Mouse (Mus musculus) kidney, adult 2 months (tissue): ENCODE measurements at regions not wholly inside any gene's neighbourhood (a gene's known extent, or its start where the extent isn't known, plus 50 kb on each side); places are given as distances from the start of the nearest gene placed in this dataset.
"Not testable (repeated sequence)": the region's sequence is repeated elsewhere in the genome, so short reads cannot be mapped to it uniquely, and the experiment has no call there.

Source experiments
- DNase-seq: peaks from one replicate; pipeline ENCODE4 v3.0.0; 2021
- H3K27ac ChIP-seq: fragments of 200-500 bp; 2 replicates; pipeline ENCODE4 v1.5.1; 2012; ENCODE audit warnings: low read depth, low read length, control low read depth, inconsistent platforms; ENCODE audit not compliant: insufficient read depth
- H3K27me3 ChIP-seq: fragments of 200-500 bp; replicated peaks from 2 replicates; pipeline ENCODE4 v1.6.1; 2012; ENCODE audit warnings: mild to moderate bottlenecking, moderate library complexity, low read length, inconsistent platforms; ENCODE audit not compliant: control insufficient read depth, insufficient read depth
- H3K36me3 ChIP-seq: fragments of 200-500 bp; 2 replicates; pipeline ENCODE4 v1.6.1; 2012; ENCODE audit warnings: mild to moderate bottlenecking, moderate library complexity, low read length, inconsistent platforms; ENCODE audit not compliant: control insufficient read depth, insufficient read depth
- H3K4me1 ChIP-seq: fragments of 200-500 bp; 2 replicates; pipeline ENCODE4 v1.6.1; 2011; ENCODE audit warnings: low read length; ENCODE audit not compliant: control insufficient read depth, insufficient read depth
- H3K4me3 ChIP-seq: fragments of 200-500 bp; 2 replicates; pipeline ENCODE4 v1.5.1; 2011; ENCODE audit warnings: mild to moderate bottlenecking, low read depth, low read length, control low read depth; ENCODE audit not compliant: insufficient read depth
- CTCF ChIP-seq: fragments of 200-500 bp; conservative IDR thresholded peaks from 2 replicates; pipeline ENCODE4 v1.5.1; 2011; ENCODE audit warnings: low read depth, mild to moderate bottlenecking, control low read depth, low read length, moderate library complexity, mixed read lengths; ENCODE audit not compliant: insufficient read depth, insufficient read length
- POLR2A ChIP-seq: fragments of 200-500 bp; IDR thresholded peaks from one replicate; pipeline ENCODE4 v1.6.1; 2011; ENCODE audit warnings: low read depth, low read length, control low read depth
- WGBS: fragments of 180-500 bp; shearing (Covaris S2); methylation state at CpG from one replicate; pipeline ENCODE4 v1.1.7; 2018; 5-methylcytosine and 5-hydroxymethylcytosine counted together

- Histone ChIP-seq H3K4me1 (no peaks in the 10 kb centered on the region), H3K27ac (no peak overlapping the region), H3K27me3 (no peaks in the 10 kb centered on the region), H3K4me3 (no peak overlapping the region), H3K36me3 (no peaks in the 10 kb centered on the region)
- no peak for DNase-seq
- TF ChIP-seq CTCF (no peak), POLR2A (no peak)
- WGBS: 89% methylated on average over 4 of the region's 4 CpGs
These were observed 80.0 kb downstream of the Samd9l start for GRCm38 (mm10) chr6:3319378-3319777.

- H3K27ac ChIP-seq, H3K36me3 ChIP-seq, H3K27me3 ChIP-seq, H3K4me1 ChIP-seq, H3K4me3 ChIP-seq: not testable (repeated sequence)
- 3% methylated on average over 11 of the region's 11 CpGs for WGBS
- DNase-seq: peak; percentile 79
These were observed 91.7 kb downstream of the Samd9l start for GRCm38 (mm10) chr6:3307598-3308220.

- DNase-seq, H3K4me1 ChIP-seq, H3K27ac ChIP-seq, H3K4me3 ChIP-seq, H3K36me3 ChIP-seq, H3K27me3 ChIP-seq: not testable (repeated sequence)
- WGBS: 64% methylated on average over 10 of the region's 10 CpGs
These were observed 94.3 kb downstream of the Samd9l start for GRCm38 (mm10) chr6:3304881-3305620.

GRCm38 (mm10) chr6:3293316-3293715 is 106.1 kb downstream of the Samd9l start:
- H3K4me3 ChIP-seq, H3K36me3 ChIP-seq, DNase-seq, H3K4me1 ChIP-seq, H3K27ac ChIP-seq, H3K27me3 ChIP-seq: not testable (repeated sequence)
- WGBS: 80% methylated on average over 8 of the region's 8 CpGs

GRCm38 (mm10) chr6:3291983-3292382 is 107.4 kb downstream of the Samd9l start:
- H3K4me1 ChIP-seq, H3K27me3 ChIP-seq, H3K36me3 ChIP-seq, H3K27ac ChIP-seq, H3K4me3 ChIP-seq, DNase-seq: not testable (repeated sequence)
- 94% methylated on average over 6 of the region's 6 CpGs for WGBS

GRCm38 (mm10) chr6:3268726-3269125 is 130.6 kb downstream of the Samd9l start:
- 78% methylated on average over 4 of the region's 4 CpGs for WGBS

GRCm38 (mm10) chr6:3265477-3265876 is 133.9 kb downstream of the Samd9l start:
- 31% methylated on average over 1 of the region's 1 CpGs for WGBS
- H3K36me3 ChIP-seq, H3K4me1 ChIP-seq, H3K4me3 ChIP-seq, H3K27ac ChIP-seq, DNase-seq, H3K27me3 ChIP-seq: not testable (repeated sequence)

More at GRCm38 (mm10) chr6:3268726-3269125, 130.6 kb downstream of the Samd9l start:
- H3K4me3 ChIP-seq, H3K27me3 ChIP-seq, H3K36me3 ChIP-seq, DNase-seq, H3K27ac ChIP-seq, H3K4me1 ChIP-seq: not testable (repeated sequence)
